Mouse (Mus musculus): Measurements from ENCODE around the gene Smyd1.

- TF ChIP-seq CTCF (IDR thresholded peaks at IDR 0.05; ENCODE audit: low read depth, low read length) (no peak), GATA1 (IDR thresholded peaks at IDR 0.05; ENCODE audit: borderline replicate concordance, low read length) (no peak)
Observed at GRCm38 (mm10) chr6:71360751-71361150, 38.7 kb upstream of the Smyd1 start.

Measured in G1E (cell line).